Mouse (Mus musculus) macrophage (primary cell): Measurements from ENCODE around the gene Apol7e. TPM values are rescaled to one million over a fixed set of nuclear protein-coding genes. Genes with fewer than 3 reads are reported as not detected.
"Not testable (repeated sequence)": the region's sequence is repeated elsewhere in the genome, so short reads cannot be mapped to it uniquely, and the experiment has no call there.

Experiments used
- H3K27ac ChIP-seq: fragments of 350-480 bp; formaldehyde crosslinking; 2 replicates; pipeline ENCODE4 v1.9.0; 2021
- H3K36me3 ChIP-seq: fragments of 350-480 bp; formaldehyde crosslinking; 2 replicates; pipeline ENCODE4 v1.9.0; 2021; ENCODE audit errors: inconsistent target
- H3K4me3 ChIP-seq: fragments of 350-480 bp; formaldehyde crosslinking; 2 replicates; pipeline ENCODE4 v1.9.0; 2021; ENCODE audit errors: inconsistent target
- H3K79me2 ChIP-seq: fragments of 350-480 bp; formaldehyde crosslinking; 2 replicates; pipeline ENCODE4 v1.9.0; 2021; ENCODE audit errors: inconsistent target
- WGBS: methylation state at CpG from one replicate; pipeline ENCODE4 v1.1.7; 2026; ENCODE audit warnings: inconsistent platforms; ENCODE audit not compliant: missing documents; 5-methylcytosine and 5-hydroxymethylcytosine counted together
- polyA plus RNA-seq: library from polyadenylated mRNA; stranded (reverse); fragments of 250-400 nt; gene quantifications from 3 replicates; pipeline ENCODE4 v1.2.4, GENCODE M21; 2018; ENCODE audit warnings: inconsistent platforms

Apol7e gene
- polyA plus RNA-seq, 1 experiment from 2014 or later, result 0.11 TPM

GRCm38 (mm10) chr15:77727745-77728144 lies 29.1 kb downstream of the Apol7e start:
- H3K4me3 ChIP-seq, H3K36me3 ChIP-seq, H3K79me2 ChIP-seq, H3K27ac ChIP-seq: not testable (repeated sequence)
- 87% methylated on average over 3 of the region's 3 CpGs for WGBS

GRCm38 (mm10) chr15:77728739-77729138 lies 30.1 kb downstream of the Apol7e start, which contains the start of gene Apol9b:
Gene Apol9b, plus strand, starts transcription at chr15:77729039.
- not testable (repeated sequence) for H3K79me2 ChIP-seq, H3K36me3 ChIP-seq, H3K27ac ChIP-seq, H3K4me3 ChIP-seq
- WGBS, result no CpG with 5 or more reads among the region's 4 CpGs

- H3K79me2 ChIP-seq, result no peaks in the 10 kb centered on the region
- no peak overlapping the region for H3K4me3 ChIP-seq
- H3K27ac ChIP-seq, result no peak overlapping the region
- no peaks in the 10 kb centered on the region for H3K36me3 ChIP-seq
- 93% methylated on average over 5 of the region's 5 CpGs for WGBS
Observed at GRCm38 (mm10) chr15:77731605-77732004, 32.9 kb downstream of the Apol7e start.

GRCm38 (mm10) chr15:77732851-77733250 lies 34.2 kb downstream of the Apol7e start:
- H3K4me3 ChIP-seq, H3K79me2 ChIP-seq, H3K27ac ChIP-seq, H3K36me3 ChIP-seq: not testable (repeated sequence)
- 72% methylated on average over 9 of the region's 10 CpGs for WGBS

GRCm38 (mm10) chr15:77733380-77733779 lies 34.7 kb downstream of the Apol7e start:
- H3K36me3 ChIP-seq, H3K79me2 ChIP-seq, H3K4me3 ChIP-seq, H3K27ac ChIP-seq: not testable (repeated sequence)
- WGBS, result 73% methylated on average over 3 of the region's 8 CpGs

GRCm38 (mm10) chr15:77733903-77734302 lies 35.2 kb downstream of the Apol7e start:
- not testable (repeated sequence) for H3K4me3 ChIP-seq, H3K36me3 ChIP-seq, H3K27ac ChIP-seq, H3K79me2 ChIP-seq
- WGBS, result 86% methylated on average over 3 of the region's 4 CpGs

- WGBS, result 71% methylated on average over 9 of the region's 9 CpGs
- Histone ChIP-seq H3K36me3 (no peaks in the 10 kb centered on the region), H3K4me3 (no peak overlapping the region), H3K27ac (no peak overlapping the region), H3K79me2 (no peaks in the 10 kb centered on the region)
Observed at GRCm38 (mm10) chr15:77740511-77741297, 42.0 kb downstream of the Apol7e start.

- H3K36me3 ChIP-seq, H3K4me3 ChIP-seq, H3K79me2 ChIP-seq, H3K27ac ChIP-seq: not testable (repeated sequence)
- WGBS, result 89% methylated on average over 6 of the region's 6 CpGs
Observed at GRCm38 (mm10) chr15:77741556-77741955, 42.9 kb downstream of the Apol7e start.

GRCm38 (mm10) chr15:77744632-77745031 lies 46.0 kb downstream of the Apol7e start:
- Histone ChIP-seq H3K27ac (no peak overlapping the region), H3K79me2 (no peaks in the 10 kb centered on the region), H3K36me3 (no peaks in the 10 kb centered on the region), H3K4me3 (no peak overlapping the region)
- 70% methylated on average over 4 of the region's 5 CpGs for WGBS

GRCm38 (mm10) chr15:77745081-77745480 lies 46.4 kb downstream of the Apol7e start:
- no peaks in the 10 kb centered on the region for H3K79me2 ChIP-seq
- H3K27ac ChIP-seq, result no peak overlapping the region
- no peak overlapping the region for H3K4me3 ChIP-seq
- no peaks in the 10 kb centered on the region for H3K36me3 ChIP-seq

- no peak overlapping the region for H3K27ac ChIP-seq
Observed at GRCm38 (mm10) chr15:77746326-77746725, 47.7 kb downstream of the Apol7e start.

GRCm38 (mm10) chr15:77748414-77748813 lies 49.8 kb downstream of the Apol7e start:
- Histone ChIP-seq H3K27ac (no peak overlapping the region), H3K36me3 (no peaks in the 10 kb centered on the region), H3K79me2 (no peaks in the 10 kb centered on the region), H3K4me3 (no peak overlapping the region)
- WGBS, result 92% methylated on average over 3 of the region's 3 CpGs

More at GRCm38 (mm10) chr15:77746326-77746725, 47.7 kb downstream of the Apol7e start:
- H3K79me2 ChIP-seq, result no peaks in the 10 kb centered on the region
- no peak overlapping the region for H3K4me3 ChIP-seq
- WGBS, result 78% methylated on average over 1 of the region's 1 CpGs
- H3K36me3 ChIP-seq, result no peaks in the 10 kb centered on the region

GRCm38 (mm10) chr15:77749717-77750116 lies 51.1 kb downstream of the Apol7e start:
- H3K4me3 ChIP-seq, result no peak overlapping the region
- no peaks in the 10 kb centered on the region for H3K79me2 ChIP-seq
- H3K36me3 ChIP-seq, result no peaks in the 10 kb centered on the region
- no peak overlapping the region for H3K27ac ChIP-seq
- WGBS, result 91% methylated on average over 9 of the region's 10 CpGs

- WGBS, result 43% methylated on average over 1 of the region's 1 CpGs
- Histone ChIP-seq H3K79me2 (no peaks in the 10 kb centered on the region), H3K36me3 (no peaks in the 10 kb centered on the region), H3K27ac (no peak overlapping the region), H3K4me3 (no peak overlapping the region)
Observed at GRCm38 (mm10) chr15:77750461-77750860, 51.8 kb downstream of the Apol7e start.

- 55% methylated on average over 11 of the region's 11 CpGs for WGBS
Observed at GRCm38 (mm10) chr15:77752443-77752842, 53.8 kb downstream of the Apol7e start.

GRCm38 (mm10) chr15:77755132-77755531 lies 56.5 kb downstream of the Apol7e start:
- no peak overlapping the region for H3K27ac ChIP-seq

More at GRCm38 (mm10) chr15:77752443-77752842, 53.8 kb downstream of the Apol7e start:
- no peak overlapping the region for H3K4me3 ChIP-seq
- H3K27ac ChIP-seq, result no peak overlapping the region
- no peaks in the 10 kb centered on the region for H3K36me3 ChIP-seq
- no peaks in the 10 kb centered on the region for H3K79me2 ChIP-seq

More at GRCm38 (mm10) chr15:77755132-77755531, 56.5 kb downstream of the Apol7e start:
- Histone ChIP-seq H3K79me2 (no peaks in the 10 kb centered on the region), H3K4me3 (no peak overlapping the region), H3K36me3 (peaks cover under 1% of the 10 kb centered on the region; the same call in 1 of the 2 replicates)
- 77% methylated on average over 2 of the region's 2 CpGs for WGBS
